Mouse (Mus musculus) C3H10T1/2 (cell line): ENCODE measurements around the gene Apc2. TPM values are rescaled to one million over a fixed set of nuclear protein-coding genes. Genes with fewer than 3 reads are reported as not detected.

ENCODE experiments used
- polyA plus RNA-seq, 2 experiments: library from polyadenylated mRNA; unstranded; fragments of >200 nt; fragmentation: generic; extraction: Trizol; gene quantifications; one replicate each; pipeline ENCODE4 v1.2.1; 2012; ENCODE audit warnings: missing spikeins in 2 of 2

Apc2 gene
- polyA plus RNA-seq, result 1 to 10 TPM in 1 of 2 experiments, under 1 TPM in 1; 0.41 to 6.4 TPM

DNA sequence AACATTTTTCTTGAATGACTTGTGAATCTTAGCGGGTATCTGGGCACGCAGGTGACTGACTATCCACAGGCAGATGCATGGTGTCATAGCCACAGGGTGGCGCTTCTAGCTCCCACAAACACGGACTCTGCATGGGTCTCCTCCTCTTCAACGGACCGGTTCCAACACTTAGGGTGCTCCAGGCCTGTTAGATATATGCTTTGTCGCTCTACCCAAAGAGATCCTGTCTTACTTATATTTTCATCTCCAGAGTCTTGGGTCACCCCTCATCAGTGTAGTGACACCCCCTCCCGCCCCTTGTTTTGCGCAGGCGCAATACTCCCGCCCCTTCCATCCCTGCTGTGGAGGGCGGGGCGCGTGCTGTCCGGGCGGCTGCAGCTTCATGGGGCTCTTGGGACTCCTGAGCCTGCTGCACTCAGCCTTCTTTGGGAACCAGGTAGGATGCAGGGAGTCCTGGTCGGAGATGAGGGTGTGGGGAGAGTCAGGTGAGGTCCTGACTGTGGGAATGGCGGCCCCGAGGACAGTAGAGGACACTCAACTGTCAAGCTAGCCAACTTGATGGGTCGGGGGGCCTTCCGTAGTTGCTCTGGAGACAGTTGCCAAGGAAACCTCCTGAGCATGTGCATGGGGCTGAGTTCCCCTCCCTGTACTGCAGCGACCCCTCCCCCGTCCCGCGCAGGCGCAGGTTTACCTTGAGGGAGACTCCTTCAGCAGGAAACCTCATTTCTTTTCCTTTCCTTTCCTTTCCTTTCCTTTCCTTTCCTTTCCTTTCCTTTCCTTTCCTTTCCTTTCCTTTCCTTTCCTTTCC, at the start of gene Apc2:
Gene Apc2, plus strand, starts transcription at position 360 of the 808 bp plus-strand sequence.

DNA sequence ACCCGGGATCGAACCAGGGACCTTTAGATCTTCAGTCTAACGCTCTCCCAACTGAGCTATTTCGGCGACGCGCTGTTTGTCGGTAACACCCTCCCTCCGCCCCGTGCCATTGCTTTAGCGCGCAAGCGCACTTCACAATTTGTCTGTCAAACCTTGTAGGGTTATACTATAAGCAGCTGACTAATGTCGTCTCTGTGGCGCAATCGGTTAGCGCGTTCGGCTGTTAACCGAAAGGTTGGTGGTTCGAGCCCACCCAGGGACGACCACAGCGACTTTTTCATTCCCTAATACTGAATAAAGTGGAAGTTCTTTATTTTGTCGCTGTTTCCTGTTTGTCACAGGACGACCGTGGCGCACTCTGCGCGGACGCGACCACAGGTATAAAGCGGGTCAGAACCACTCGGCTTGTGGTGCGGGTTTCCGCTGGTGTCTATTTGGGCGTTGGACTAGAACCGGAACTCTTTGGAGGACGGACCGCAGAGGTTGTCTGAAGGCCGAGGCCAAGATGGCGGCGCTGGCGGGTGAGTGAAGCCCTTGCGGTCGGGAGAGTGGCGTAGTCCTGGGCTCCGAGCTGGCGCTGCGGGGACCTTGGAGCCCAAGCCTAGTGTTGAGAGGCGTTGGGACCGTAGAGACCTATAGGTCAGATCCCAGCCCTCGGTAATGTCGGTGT, 46.7 kb upstream of the Apc2 start, which contains the start of gene Ndufs7:
Gene Ndufs7, plus strand, starts transcription at position 151 of the 670 bp plus-strand sequence.

DNA sequence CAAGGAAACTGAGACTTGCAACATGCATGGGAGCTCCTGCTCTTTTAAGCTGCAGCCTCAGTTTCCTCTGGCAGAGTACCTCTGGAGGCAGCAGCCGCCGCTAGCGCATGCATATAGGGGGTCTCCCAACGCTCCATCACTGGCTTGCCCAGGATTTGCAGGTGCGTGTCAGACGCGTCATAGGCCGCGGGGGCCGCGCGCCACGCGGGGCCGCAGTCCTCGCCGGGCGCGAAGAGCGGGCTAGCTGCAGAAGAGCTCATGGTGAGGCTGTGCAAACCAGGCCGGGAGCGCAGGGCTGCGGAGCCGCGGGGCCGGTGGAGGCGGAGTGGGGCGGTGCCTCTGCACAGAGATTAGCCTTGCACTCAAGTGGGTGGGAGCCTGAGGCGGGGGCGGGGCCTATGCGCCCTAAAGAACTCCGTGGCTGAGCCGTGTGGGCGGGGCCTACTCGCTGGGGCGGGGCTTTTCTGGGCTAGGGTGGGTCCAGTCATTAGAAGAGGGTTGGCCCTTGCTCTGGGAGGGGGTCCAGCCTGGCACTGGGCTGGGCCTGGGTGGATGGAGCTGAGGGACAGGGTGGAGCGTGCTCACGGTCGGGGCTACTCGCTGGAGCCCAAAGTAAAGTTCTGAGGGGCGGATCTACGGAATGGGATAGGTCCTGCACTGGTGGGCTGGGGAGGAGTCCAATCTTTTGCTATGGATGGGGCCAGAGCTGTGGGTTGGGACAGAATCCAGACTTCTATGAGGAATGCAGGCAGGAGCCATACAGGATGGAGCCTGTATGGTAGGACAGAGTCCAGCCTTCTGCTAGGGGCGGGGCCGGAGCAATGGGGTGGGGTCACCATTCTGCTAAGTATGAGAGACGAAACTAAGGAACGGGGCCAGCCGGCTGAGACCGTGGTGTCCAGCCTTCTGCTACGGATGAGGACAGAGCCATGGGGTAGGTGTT, 34.9 kb upstream of the Apc2 start, which contains the start of the genes Gamt and Dazap1:
Gene Gamt, minus strand, starts transcription at position 371 of the 943 bp plus-strand sequence.
Gene Dazap1, plus strand, starts transcription at position 845 of the 943 bp plus-strand sequence.

DNA sequence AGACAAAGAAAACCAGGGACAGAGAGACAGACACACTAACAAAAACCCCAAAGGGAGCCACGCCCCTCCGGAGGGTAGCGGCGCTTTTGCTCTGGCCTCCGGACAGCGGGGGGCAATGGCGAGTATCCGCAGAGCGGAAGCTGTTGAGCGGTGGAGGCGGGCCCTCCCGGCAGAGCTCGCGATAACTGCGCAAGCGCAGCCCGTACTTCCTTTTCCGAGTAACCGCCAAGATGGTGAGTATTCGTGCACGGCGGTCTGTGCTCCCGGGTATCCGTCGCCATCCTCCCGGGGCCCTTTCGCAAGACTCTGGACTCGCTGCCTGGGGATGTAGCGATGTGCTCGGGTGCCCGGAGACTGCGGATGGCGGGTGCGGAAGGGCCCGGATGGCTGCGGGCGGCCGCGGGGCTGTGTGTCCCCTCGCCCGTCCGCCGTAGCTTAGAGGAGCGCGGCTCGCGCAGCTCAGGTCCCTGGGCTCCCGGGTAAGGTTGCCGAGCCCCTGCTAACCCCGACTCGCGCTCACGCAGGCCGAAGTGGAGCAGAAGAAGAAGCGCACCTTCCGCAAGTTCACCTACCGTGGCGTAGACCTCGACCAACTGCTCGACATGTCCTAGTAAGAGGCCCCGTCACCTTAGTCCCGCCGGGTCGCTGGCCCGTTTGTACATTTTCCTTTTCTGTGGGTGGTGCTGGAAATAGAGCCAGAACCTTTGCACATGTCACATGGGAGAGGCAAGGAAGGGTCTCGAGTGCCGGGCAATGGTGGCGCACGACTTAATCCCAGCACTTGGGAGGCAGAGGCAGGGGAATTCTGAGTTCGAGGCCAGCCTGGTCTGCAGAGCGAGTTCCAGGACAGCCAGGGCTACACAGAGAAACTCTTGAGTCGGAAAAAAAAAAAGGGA, 3.3 kb upstream of the Apc2 start, which contains the start of gene Rps15:
Gene Rps15, plus strand, starts transcription at position 203 of the 896 bp plus-strand sequence.

DNA sequence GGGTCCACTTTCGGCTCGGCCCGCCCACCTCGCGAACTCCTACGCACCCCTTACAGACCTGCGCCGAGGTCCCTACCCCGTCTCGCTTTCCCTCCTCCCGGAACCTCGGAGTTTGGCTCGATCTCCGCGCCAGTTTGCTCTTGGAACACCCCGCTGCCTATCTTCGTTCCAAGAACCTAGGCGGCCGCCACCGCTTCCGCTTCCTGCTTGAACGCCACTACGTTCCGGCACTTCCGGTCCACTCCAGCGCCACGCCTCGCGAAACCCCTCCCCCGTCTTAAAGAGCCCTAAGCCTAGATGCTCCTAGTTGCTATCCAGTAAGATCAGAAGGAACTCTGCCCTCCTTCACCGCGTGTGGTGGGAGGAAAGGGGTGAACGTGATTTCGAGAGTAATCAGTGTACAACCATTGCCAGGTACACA, 24.6 kb downstream of the Apc2 start, which contains the start of gene 2310011J03Rik:
Gene 2310011J03Rik, minus strand, starts transcription at position 198 of the 421 bp plus-strand sequence.

DNA sequence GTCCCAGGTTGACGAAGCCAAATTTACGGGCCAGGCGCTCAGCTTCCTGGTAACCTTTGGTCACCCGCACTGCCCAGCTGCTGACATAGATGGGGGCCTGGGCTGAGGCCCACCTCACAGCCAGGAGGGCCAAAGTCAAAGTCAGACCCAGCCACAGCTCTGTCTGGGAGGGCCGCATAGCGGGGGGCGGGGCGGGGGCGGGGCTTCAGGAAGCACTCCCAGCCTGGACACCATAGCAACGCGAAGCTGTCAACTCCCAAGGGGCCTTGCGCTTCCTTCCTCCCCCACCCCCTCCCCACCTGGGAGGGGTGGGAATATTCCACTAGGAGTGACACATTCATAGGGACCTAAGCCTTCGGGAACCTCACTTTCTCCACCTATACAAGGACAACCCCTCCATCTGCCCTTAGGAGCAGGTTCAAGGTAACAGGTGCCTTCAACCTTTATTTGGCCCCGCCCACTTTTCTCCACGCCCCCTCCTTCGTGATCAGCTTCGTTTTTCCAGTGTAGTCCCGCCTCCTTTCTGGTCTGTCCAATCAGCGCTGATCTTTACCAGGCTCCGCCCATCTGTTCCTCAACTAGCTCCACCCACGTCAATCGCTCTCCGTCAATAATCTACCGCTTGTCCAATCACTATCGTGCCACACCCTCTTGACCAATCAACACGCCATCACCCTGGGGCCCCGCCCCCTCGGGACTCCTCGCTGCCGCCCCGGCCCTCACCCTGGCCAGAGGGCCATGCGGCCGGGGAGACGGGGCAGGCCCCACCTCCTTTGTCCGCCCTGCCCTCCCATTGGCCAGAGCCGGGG, 33.7 kb downstream of the Apc2 start, which contains the start of the genes Pcsk4 and Reep6:
Gene Pcsk4, minus strand, starts transcription at position 226 of the 809 bp plus-strand sequence.
Gene Reep6, plus strand, starts transcription at position 681 of the 809 bp plus-strand sequence.

DNA sequence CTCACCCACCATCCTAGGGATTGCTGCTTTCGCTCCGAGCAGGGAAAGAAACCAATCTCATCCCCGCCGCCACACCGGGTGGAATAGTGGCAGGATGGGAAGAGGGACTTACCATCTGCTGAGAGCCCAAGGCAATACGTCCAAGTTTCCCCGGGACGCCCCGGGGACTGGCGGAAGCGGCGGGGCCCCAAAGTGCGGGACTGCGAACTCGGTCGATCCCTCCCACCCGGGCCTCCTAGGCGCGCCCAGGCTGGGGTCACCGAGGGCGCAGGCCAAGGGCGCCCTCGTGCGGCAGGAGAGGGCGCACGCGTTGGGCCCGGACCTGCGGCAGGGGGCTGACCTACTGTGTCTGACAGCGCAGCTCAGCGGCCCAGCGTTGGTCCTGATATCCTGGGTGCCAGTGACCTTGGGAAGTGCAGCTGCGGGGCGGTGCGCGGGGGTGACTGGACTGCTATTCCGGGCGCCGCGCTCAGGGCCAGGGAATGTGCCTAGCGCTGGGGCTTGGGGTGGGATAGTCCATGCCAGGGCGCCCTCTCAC, 52.5 kb downstream of the Apc2 start, which contains the start of gene Adamtsl5:
Gene Adamtsl5, minus strand, starts transcription at position 169 of the 538 bp plus-strand sequence.

DNA sequence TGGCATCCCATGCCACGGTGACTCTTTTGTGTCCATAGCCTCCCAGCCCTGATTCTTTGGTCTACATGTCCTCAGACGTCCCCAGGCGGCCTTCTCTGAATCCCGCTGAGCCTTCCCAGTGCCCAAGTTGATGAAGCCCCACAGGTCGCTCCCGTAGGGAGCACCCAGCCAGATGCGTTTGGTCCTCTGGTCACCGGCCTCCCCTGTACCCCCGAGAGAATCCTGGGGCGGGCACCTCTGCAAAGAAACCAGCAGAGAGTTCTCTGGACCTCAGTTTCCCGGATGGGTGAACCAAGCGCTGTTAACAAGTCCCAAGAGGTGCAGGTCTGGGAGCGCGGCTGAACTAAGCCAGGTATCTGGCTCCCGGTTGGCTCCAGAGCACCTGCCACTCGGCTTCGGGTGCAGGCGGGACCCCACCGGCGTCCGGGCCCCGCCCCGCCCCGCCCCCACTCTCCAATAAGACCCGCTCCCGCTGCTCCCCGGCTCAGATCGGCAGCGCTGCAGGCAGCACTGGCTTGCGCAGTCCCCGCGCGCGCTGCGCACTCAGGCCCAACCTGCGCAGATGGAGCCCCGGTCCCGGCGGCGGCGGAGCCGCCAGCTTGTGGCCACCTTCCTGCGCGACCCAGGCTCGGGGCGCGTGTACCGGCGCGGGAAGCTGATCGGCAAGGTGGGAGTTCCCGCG, 60.4 kb downstream of the Apc2 start, which contains the start of gene Plk5:
Gene Plk5, plus strand, starts transcription at position 459 of the 682 bp plus-strand sequence.

Other genes with a start within 250 kb of the Apc2 start
- gene Gpx4, start 248.8 kb upstream of the Apc2 start, polyA plus RNA-seq, result 1,000 to 10,000 TPM; 1,157 to 1,905 TPM
- gene Sbno2, start 190.4 kb upstream of the Apc2 start, polyA plus RNA-seq, result 10 to 100 TPM; 15.6 to 42.5 TPM
- gene Stk11, start 180.2 kb upstream of the Apc2 start, polyA plus RNA-seq, result 100 to 1,000 TPM in 1 of 2 experiments, 10 to 100 TPM in 1; 91.0 to 141 TPM
- 1,000 to 10,000 TPM in 1 of 2 experiments, 100 to 1,000 TPM in 1; 776 to 1,441 TPM for gene Atp5d, start 157.3 kb upstream of the Apc2 start, polyA plus RNA-seq
- 10 to 100 TPM in 1 of 2 experiments, 1 to 10 TPM in 1; 4.8 to 18.5 TPM for gene Cbarp, start 155.1 kb upstream of the Apc2 start, polyA plus RNA-seq
- 10 to 100 TPM; 25.4 to 86.5 TPM for gene Midn, start 147.7 kb upstream of the Apc2 start, polyA plus RNA-seq
- 100 to 1,000 TPM in 1 of 2 experiments, 10 to 100 TPM in 1; 20.0 to 104 TPM for gene Cirbp, start 130.0 kb upstream of the Apc2 start, polyA plus RNA-seq
- 10 to 100 TPM; 22.6 to 31.6 TPM for gene 1600002K03Rik, start 123.0 kb upstream of the Apc2 start, polyA plus RNA-seq
- 1 to 10 TPM; 1.7 to 6.3 TPM for gene Efna2, start 116.5 kb upstream of the Apc2 start, polyA plus RNA-seq
- 10 to 100 TPM; 28.9 to 57.4 TPM for gene Mum1, start 69.5 kb upstream of the Apc2 start, polyA plus RNA-seq
- 100 to 1,000 TPM; 324 to 363 TPM for gene Ndufs7, start 46.9 kb upstream of the Apc2 start, polyA plus RNA-seq
- 100 to 1,000 TPM; 114 to 121 TPM for gene Gamt, start 35.0 kb upstream of the Apc2 start, polyA plus RNA-seq
- 100 to 1,000 TPM in 1 of 2 experiments, 10 to 100 TPM in 1; 75.3 to 145 TPM for gene Dazap1, start 34.5 kb upstream of the Apc2 start, polyA plus RNA-seq
- over 10,000 TPM in 1 of 2 experiments, 1,000 to 10,000 TPM in 1; 7,724 to 18,727 TPM for gene Rps15, start 3.5 kb upstream of the Apc2 start, polyA plus RNA-seq
- gene 2310011J03Rik, start 24.6 kb downstream of the Apc2 start, polyA plus RNA-seq, result 10 to 100 TPM; 76.4 to 84.3 TPM
- gene Pcsk4, start 33.5 kb downstream of the Apc2 start, polyA plus RNA-seq, result 1 to 10 TPM; 6.8 to 9.2 TPM
- gene Reep6, start 34.0 kb downstream of the Apc2 start, polyA plus RNA-seq, result 1 to 10 TPM; 1.6 to 4.4 TPM
- gene Adamtsl5, start 52.4 kb downstream of the Apc2 start, polyA plus RNA-seq, result 10 to 100 TPM in 1 of 2 experiments, 1 to 10 TPM in 1; 2.5 to 11.0 TPM
- not detected for gene Plk5, start 60.5 kb downstream of the Apc2 start, polyA plus RNA-seq
- gene Mex3d, start 91.7 kb downstream of the Apc2 start, polyA plus RNA-seq, result 10 to 100 TPM in 1 of 2 experiments, 1 to 10 TPM in 1; 8.8 to 32.5 TPM
- gene Mbd3, start 103.6 kb downstream of the Apc2 start, polyA plus RNA-seq, result 100 to 1,000 TPM; 239 to 395 TPM
- 1,000 to 10,000 TPM; 1,086 to 1,588 TPM for gene Uqcr11, start 110.9 kb downstream of the Apc2 start, polyA plus RNA-seq
- 100 to 1,000 TPM in 1 of 2 experiments, 10 to 100 TPM in 1; 52.4 to 135 TPM for gene Tcf3, start 137.7 kb downstream of the Apc2 start, polyA plus RNA-seq
- under 1 TPM; under 0.01 to 0.01 TPM for gene Onecut3, start 198.9 kb downstream of the Apc2 start, polyA plus RNA-seq
- under 1 TPM; 0.29 to 0.77 TPM for gene Atp8b3, start 243.1 kb downstream of the Apc2 start, polyA plus RNA-seq